Mouse (Mus musculus) brain, embryonic 18.5 days (tissue): Measurements from ENCODE around the gene Tnnc2.
"Not testable (repeated sequence)": the region's sequence is repeated elsewhere in the genome, so short reads cannot be mapped to it uniquely, and the experiment has no call there.

Source experiments
- DNase-seq: peaks from one replicate; pipeline ENCODE4 v3.0.0-alpha.2; 2012; ENCODE audit warnings: low read depth, low spot score

Tnnc2 gene

GRCm38 (mm10) chr2:164779481-164780086, at the start of gene Tnnc2:
Gene Tnnc2, minus strand, starts transcription at chr2:164779967.
- DNase-seq, result no peak

DNA sequence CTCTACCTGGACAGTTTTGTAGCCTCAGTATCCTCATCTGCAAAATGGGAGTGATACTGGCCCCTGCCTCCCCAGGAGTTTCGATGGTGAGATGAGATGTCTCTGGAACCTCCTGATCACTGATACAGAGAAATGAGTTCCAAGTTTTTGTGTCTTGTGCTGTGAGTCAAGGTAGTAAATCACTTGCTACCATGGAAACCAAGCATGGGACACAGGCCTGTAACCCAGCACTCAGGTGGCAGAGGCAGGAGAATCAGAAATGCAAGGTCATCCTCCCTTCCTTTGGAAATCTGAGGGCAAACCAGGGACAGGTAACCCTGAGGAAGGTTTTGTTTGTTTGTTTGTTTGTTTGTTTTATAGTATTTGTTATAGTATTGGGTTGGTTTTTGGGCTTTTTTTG, 49.3 kb upstream of the Tnnc2 start:
- no peak for DNase-seq

DNA sequence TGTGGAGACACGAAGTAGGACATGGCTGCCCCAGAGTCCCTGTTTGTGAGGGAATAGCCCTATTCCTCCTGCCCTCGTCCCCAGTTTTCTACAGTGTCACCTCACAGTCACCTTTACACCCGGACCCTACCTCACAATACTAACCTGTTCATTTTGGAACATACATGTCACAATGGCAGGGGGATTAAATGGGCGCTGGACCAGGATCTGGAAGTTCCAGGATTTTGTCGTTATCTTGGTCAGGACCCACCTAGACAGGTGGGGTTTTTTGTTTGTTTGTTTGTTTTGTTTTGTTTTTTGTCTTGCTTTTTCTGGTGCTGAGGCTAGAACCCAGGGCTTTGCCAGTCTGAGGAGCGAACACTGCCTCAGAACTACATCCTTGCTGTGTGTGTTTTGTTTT, 48.7 kb upstream of the Tnnc2 start, which contains the start of gene Spata25:
Gene Spata25, minus strand, starts transcription at position 101 of the 400 bp plus-strand sequence.
- DNase-seq, result no peak

GRCm38 (mm10) chr2:164827146-164827850, 47.5 kb upstream of the Tnnc2 start:
- no peak for DNase-seq

GRCm38 (mm10) chr2:164825521-164825920, 45.8 kb upstream of the Tnnc2 start:
- no peak for DNase-seq

- DNase-seq, result no peak
Measured at GRCm38 (mm10) chr2:164823969-164824368, 44.2 kb upstream of the Tnnc2 start.

DNA sequence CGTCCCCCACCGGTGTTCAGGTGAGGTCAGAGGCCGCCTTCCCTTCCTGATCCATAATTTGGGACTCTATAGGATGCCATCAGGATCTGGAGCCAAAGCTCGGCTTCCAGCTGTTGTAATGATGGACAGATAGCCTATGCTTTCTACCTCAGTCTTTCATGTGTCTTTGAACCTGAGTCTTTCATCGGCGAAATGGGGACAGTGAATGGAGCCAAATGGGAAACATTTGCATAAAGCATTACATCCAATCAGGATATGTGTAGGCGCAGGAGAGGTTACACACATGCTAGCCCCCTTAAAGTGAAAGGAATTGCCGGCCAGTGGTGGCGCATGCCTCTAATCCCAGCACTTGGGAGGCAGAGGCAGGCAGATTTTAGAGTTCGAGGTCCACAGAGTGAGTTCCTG, 43.4 kb upstream of the Tnnc2 start:
- DNase-seq, result no peak

GRCm38 (mm10) chr2:164822636-164823165, 42.9 kb upstream of the Tnnc2 start, which contains the start of gene Zswim1:
Gene Zswim1, plus strand, starts transcription at chr2:164822686.
- DNase-seq, result peak; percentile 94

DNA sequence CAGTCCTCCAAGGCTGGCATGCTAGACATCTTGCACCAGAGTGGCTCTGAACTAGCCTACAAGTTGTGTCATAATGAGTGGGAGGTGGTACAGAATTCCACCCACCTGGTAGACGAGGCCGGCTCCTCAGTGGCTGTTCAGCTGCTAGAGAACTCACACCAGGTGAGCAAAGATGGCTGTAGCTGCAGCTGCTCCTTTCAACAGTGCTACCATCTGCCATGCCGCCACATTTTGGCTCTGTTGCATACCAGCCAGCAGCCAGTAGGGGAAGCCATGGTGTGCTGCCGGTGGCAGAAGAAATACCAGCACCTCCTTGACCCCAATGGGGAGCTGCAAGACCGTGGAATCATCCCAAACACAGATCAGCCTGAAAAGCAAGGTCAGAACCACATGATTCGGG, 41.3 kb upstream of the Tnnc2 start:
- no peak for DNase-seq

DNA sequence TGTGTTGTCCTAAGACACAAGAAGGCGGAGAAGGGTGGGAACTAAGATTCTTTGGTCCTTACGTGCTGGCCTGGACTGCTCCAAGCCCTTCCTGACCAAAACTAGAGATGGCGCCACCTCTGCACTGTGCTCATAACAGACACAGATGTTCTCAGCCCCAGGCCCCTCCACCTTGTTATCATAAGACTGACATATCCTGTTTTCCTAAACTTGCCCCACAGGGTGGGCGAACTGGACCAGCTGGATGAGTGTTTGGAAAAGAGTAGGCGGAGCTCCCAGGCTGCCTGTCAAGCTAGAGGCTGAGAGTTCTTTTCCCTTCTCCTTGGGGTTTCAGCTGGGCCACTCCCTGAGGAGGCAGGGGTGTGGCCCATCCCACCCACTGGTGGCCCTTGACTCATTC, 37.9 kb upstream of the Tnnc2 start:
- DNase-seq, result no peak

DNA sequence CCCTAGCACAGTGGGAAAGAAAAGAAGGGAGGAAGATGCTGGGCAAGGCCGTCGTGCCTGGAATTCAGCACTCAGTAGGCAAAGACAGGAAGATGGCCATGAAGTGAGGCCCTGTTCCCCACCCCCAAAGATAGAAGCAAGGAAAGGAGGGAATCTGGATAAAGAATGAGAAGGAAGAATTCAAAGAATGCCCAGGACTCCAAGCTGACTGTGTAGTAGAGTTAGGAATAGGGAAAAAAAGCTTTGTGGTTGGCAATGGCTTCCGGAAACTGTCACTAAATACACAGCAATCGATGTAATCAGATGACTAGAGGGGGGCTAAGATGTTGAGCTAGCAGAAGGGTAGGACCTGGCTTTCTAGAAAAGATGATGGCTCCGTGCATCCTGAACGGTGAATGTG, 37.4 kb upstream of the Tnnc2 start:
- no peak for DNase-seq

- no peak for DNase-seq
Measured at GRCm38 (mm10) chr2:164815821-164816220, 36.1 kb upstream of the Tnnc2 start.

DNA sequence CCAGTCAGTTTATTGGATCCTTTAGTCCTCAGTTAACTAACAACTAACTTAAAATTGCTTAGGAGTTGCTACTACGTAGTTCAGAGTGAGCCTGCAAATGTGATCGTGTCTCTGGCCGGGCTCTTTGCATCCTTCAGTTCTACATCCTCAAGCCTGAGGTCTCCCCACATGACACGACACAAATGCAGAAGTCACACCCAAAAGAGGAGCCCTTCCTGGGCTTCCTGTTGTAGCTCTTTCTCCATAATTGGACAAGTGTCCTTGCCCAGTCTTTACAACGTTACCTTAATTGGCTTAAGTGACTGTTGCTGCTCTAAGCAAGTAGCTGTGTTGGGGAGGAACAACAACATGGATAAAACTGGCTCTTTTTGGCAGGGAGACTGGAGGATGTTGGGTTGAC, 35.6 kb upstream of the Tnnc2 start:
- DNase-seq, result no peak

- no peak for DNase-seq
Measured at GRCm38 (mm10) chr2:164813557-164813956, 33.8 kb upstream of the Tnnc2 start.

DNA sequence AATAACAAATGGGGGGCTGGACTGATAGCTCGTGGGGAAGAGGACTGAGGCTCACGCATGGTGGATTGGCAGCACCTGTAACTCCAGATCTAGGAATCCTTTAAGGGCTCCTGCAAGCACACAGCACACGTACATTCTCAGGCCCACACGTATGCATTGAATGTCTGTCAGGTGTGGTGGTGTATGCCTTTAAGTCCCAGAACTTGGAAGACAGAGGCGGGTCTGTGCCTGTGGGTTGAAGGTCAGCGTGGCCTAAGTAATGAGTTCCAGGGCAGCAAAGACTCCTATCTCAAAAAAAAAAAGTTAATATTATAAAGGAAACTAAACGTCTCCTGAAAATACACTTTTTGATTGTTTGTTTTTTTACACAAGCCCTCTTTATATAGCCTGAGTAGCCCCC, 26.8 kb upstream of the Tnnc2 start:
- DNase-seq, result no peak

DNA sequence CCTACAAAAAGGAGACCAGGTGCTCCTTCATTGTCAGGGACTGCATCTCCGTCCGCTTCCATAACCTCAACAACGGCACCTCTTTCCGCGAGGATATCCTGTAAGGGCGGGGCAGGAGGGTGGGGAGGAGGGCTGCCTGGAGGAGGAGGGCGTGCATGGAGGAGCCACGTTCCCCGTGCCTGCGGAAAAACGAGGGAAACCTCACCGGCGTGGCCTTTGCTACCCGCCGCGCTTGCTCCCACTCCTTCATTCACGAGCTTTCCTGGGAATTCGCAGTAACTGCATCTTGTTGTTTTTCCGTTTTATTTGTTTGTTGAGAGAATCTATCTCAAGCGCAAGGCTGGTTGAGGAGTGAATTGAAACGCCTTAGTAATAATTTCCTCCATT, 25.6 kb upstream of the Tnnc2 start:
- no peak for DNase-seq

- DNase-seq, result peak; percentile 97
Measured at GRCm38 (mm10) chr2:164804533-164805331, 25.0 kb upstream of the Tnnc2 start, which contains the start of the genes Acot8 and Zswim3. Gene Acot8, minus strand, starts transcription at chr2:164804882. Gene Zswim3, plus strand, starts transcription at chr2:164805098.

DNA sequence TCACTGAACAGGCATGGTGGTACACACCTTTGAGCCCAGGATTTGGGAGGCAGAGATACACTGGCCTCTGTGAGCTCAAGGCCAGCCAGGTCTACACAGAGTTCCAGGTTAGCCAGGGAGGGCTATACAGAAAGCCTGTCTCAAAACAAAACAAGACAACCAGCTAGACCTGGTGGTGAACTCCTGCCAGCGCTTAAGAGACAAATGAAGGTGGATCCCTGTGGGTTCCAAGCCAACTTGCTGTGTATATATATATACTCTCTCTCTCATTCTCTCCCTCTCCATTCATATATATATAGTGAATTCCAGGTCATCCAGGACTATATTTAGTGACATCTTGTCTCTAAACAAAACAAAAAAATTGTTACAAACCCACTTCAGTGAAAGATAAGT, 24.1 kb upstream of the Tnnc2 start:
- DNase-seq, result no peak

DNA sequence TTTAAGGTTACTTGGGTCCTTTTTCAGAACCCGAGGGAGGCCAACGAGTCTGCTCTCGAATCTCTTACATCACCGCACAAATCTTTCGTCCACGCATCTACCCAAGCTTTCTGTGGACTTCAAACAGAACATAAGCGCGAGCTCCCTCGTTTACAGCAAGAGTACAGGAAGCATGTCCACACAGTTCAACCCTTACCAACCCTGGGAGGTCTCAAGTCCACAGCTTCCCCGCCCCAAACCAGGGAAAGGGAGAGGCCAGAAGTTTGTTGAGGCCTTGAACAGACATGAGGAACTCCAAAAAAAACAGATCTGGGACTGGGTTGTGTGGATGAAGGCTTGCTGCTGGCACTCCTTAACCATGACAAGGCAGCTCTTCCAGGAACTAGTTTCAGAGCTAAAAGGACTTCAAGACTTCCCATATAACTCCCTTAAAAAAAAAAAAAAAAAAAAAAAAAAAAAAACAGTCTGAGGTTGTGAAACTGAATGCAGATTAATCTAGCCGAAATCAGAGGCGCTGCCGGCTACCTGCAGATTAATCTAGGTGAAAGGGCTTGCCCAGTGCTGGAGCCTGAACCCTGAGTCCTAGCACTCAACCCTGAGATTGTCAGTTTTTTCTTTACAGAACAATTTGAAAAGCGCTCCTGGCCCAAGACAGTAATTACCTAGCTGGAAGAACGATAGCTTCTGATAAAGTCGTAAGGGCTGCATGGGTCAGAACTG, 23.6 kb upstream of the Tnnc2 start:
- no peak for DNase-seq

- no peak for DNase-seq
Measured at GRCm38 (mm10) chr2:164800252-164801004, 20.7 kb upstream of the Tnnc2 start.

DNA sequence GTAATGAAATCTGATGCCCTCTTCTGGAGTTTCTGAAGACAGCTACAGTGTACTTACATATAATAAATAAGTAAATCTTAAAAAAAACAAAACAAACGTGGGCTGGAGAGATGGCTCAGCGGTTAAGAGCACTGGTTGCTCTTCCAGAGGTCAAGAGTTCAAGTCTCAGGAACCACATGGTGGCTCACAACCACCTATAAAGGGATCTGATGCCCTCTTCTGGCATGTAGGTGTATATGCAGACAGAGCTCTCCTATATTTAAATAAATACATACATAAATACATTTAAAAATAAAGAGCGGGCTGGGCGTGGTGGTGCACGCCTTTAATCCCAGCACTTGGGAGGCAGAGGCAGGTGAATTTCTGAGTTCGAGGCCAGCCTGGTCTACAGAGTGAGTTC, 18.8 kb upstream of the Tnnc2 start:
- DNase-seq, result not testable (repeated sequence)
